Mouse (Mus musculus): Measurements from ENCODE around the gene Ldb3. TPM values are rescaled to one million over a fixed set of nuclear protein-coding genes. Genes with fewer than 3 reads are reported as not detected.

Gene Ldb3
- 0.08 TPM for polyA plus RNA-seq (2014; fragmentation: Illumina TruSeq; extraction: RNeasy Lipid Tissue Mini Kit (QIAGEN cat#74804); ENCODE audit: low read depth, low replicate concordance)

GRCm38 (mm10) chr14:34588498-34588897 lies at the start of gene Ldb3:
Gene Ldb3 (minus strand): TSS chr14:34588682.

GRCm38 (mm10) chr14:34599941-34600340 lies 11.5 kb upstream of the Ldb3 start, which contains the start of gene Opn4:
Gene Opn4 (minus strand): TSS chr14:34600142.

GRCm38 (mm10) chr14:34522701-34523100 lies 65.8 kb downstream of the Ldb3 start, which contains the start of gene 9230112D13Rik:
Gene 9230112D13Rik (minus strand): TSS chr14:34522801.

GRCm38 (mm10) chr14:34503325-34503647 lies 85.2 kb downstream of the Ldb3 start, which contains the start of gene Bmpr1a:
Gene Bmpr1a (minus strand): TSS chr14:34503341.

Other genes starting within 250 kb of the Ldb3 start
- gene Fam25c, start 233.2 kb downstream of the Ldb3 start, polyA plus RNA-seq (2014; fragmentation: Illumina TruSeq; extraction: RNeasy Lipid Tissue Mini Kit (QIAGEN cat#74804); ENCODE audit: low read depth, low replicate concordance): 2.5 TPM
- gene Sncg, start 213.9 kb downstream of the Ldb3 start, polyA plus RNA-seq (2014; fragmentation: Illumina TruSeq; extraction: RNeasy Lipid Tissue Mini Kit (QIAGEN cat#74804); ENCODE audit: low read depth, low replicate concordance): not detected
- 2.6 TPM for gene Mmrn2, start 213.2 kb downstream of the Ldb3 start, polyA plus RNA-seq (2014; fragmentation: Illumina TruSeq; extraction: RNeasy Lipid Tissue Mini Kit (QIAGEN cat#74804); ENCODE audit: low read depth, low replicate concordance)
- 34.1 TPM for gene Bmpr1a, start 85.3 kb downstream of the Ldb3 start, polyA plus RNA-seq (2014; fragmentation: Illumina TruSeq; extraction: RNeasy Lipid Tissue Mini Kit (QIAGEN cat#74804); ENCODE audit: low read depth, low replicate concordance)
- not detected for gene 9230112D13Rik, start 65.9 kb downstream of the Ldb3 start, polyA plus RNA-seq (2014; fragmentation: Illumina TruSeq; extraction: RNeasy Lipid Tissue Mini Kit (QIAGEN cat#74804); ENCODE audit: low read depth, low replicate concordance)
- not detected for gene Opn4, start 11.5 kb upstream of the Ldb3 start, polyA plus RNA-seq (2014; fragmentation: Illumina TruSeq; extraction: RNeasy Lipid Tissue Mini Kit (QIAGEN cat#74804); ENCODE audit: low read depth, low replicate concordance)
- 72.8 TPM for gene Wapl, start 85.2 kb upstream of the Ldb3 start, polyA plus RNA-seq (2014; fragmentation: Illumina TruSeq; extraction: RNeasy Lipid Tissue Mini Kit (QIAGEN cat#74804); ENCODE audit: low read depth, low replicate concordance)
- gene Grid1, start 231.4 kb upstream of the Ldb3 start, polyA plus RNA-seq (2014; fragmentation: Illumina TruSeq; extraction: RNeasy Lipid Tissue Mini Kit (QIAGEN cat#74804); ENCODE audit: low read depth, low replicate concordance): 0.21 TPM

Measured in liver, adult 10 weeks (tissue).